Mouse (Mus musculus) limb, embryonic 11.5 days (tissue): ENCODE results near the gene Dock7. TPM values are rescaled to one million over a fixed set of nuclear protein-coding genes. Genes with fewer than 3 reads are reported as not detected.
"Not testable (repeated sequence)": the region's sequence is repeated elsewhere in the genome, so short reads cannot be mapped to it uniquely, and the experiment has no call there.

ENCODE experiments used
- ATAC-seq: fragments of 200-750 bp; cut with Nextera tagmentation; 2 replicates; pipeline ENCODE4 v1.8.0; 2017; ENCODE audit warnings: low read depth; ENCODE audit not compliant: insufficient number of reproducible peaks, low FRiP score, low TSS enrichment
- DNase-seq: peaks from one replicate; pipeline ENCODE4 v3.0.0-alpha.2; 2015; ENCODE audit warnings: low spot score
- H3K27ac ChIP-seq: fragments of 300-500 bp; sonication (generic); replicated peaks from 2 replicates; pipeline ENCODE4 v1.5.1; 2014; ENCODE audit warnings: low read depth, mild to moderate bottlenecking, low read length
- H3K27me3 ChIP-seq: fragments of 300-500 bp; sonication (generic); 2 replicates; pipeline ENCODE4 v1.6.1; 2014; ENCODE audit warnings: mild to moderate bottlenecking, low read length, mixed read lengths; ENCODE audit not compliant: control insufficient read depth, insufficient read depth
- H3K36me3 ChIP-seq: fragments of 300-500 bp; sonication (generic); 2 replicates; pipeline ENCODE4 v1.6.1; 2014; ENCODE audit warnings: mild to moderate bottlenecking, low read length, moderate library complexity, mixed read lengths; ENCODE audit not compliant: control insufficient read depth, insufficient read depth
- H3K4me1 ChIP-seq: fragments of 300-500 bp; sonication (generic); 2 replicates; pipeline ENCODE4 v1.6.1; 2014; ENCODE audit warnings: low read length, mixed read lengths; ENCODE audit not compliant: control insufficient read depth, insufficient read depth
- H3K4me2 ChIP-seq: fragments of 300-500 bp; sonication (generic); 2 replicates; pipeline ENCODE4 v1.6.1; 2014; ENCODE audit warnings: low read depth, mild to moderate bottlenecking, moderate library complexity; ENCODE audit not compliant: severe bottlenecking
- H3K4me3 ChIP-seq: fragments of 300-500 bp; sonication (generic); 2 replicates; pipeline ENCODE4 v1.5.1; 2014; ENCODE audit warnings: low read depth, low read length
- H3K9ac ChIP-seq: fragments of 300-500 bp; sonication (generic); 2 replicates; pipeline ENCODE4 v1.6.1; 2014; ENCODE audit warnings: mild to moderate bottlenecking, low read length
- H3K9me3 ChIP-seq: fragments of 300-500 bp; sonication (generic); 2 replicates; pipeline ENCODE4 v1.6.1; 2016; ENCODE audit warnings: low read length; ENCODE audit not compliant: control insufficient read depth
- WGBS: fragments of 180-500 bp; shearing (Covaris S2); extraction: QIAGEN DNeasy Blood & Tissue Kit; methylation state at CpG from one replicate; pipeline ENCODE4 v1.1.7; 2014; 5-methylcytosine and 5-hydroxymethylcytosine counted together
- polyA plus RNA-seq: library from polyadenylated mRNA; unstranded; fragments of >200 nt; fragmentation: Nextera tagmentation; extraction: Ambion mirVana; gene quantifications from 2 replicates; pipeline ENCODE4 v1.2.1, GENCODE M21; 2014

Dock7 gene
- polyA plus RNA-seq, 1 experiment from 2014 or later: 96.2 TPM

DNA sequence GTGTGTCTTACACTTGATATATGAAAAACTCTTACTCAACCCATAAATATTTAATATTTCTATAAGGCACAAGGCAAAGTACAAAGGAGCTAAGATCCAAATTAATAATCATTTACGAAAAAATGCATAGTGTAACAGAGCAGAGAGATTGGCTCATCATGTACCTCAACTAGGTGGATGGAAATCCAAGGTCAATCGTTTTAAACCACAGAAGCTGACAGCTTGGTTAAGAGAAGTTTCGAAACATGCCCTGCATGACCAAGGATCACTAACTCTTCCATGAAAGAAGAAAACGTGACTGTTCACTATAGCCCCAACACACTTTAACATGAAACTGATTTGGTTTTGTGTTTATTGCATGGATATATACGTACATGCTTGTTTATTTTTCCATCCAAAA is 92.3 kb downstream of the Dock7 start:
- WGBS: 88% methylated on average over 5 of the region's 5 CpGs
- no peaks in the 10 kb centered on the region for H3K27me3 ChIP-seq
- H3K27ac ChIP-seq: no peak overlapping the region
- no peaks in the 10 kb centered on the region for H3K4me1 ChIP-seq
- H3K9ac ChIP-seq: no peak overlapping the region
- H3K4me2 ChIP-seq: no peak overlapping the region
- no peak for ATAC-seq
- DNase-seq: no peak
- no peaks in the 10 kb centered on the region for H3K9me3 ChIP-seq
- no peak overlapping the region for H3K4me3 ChIP-seq
- no peaks in the 10 kb centered on the region for H3K36me3 ChIP-seq

DNA sequence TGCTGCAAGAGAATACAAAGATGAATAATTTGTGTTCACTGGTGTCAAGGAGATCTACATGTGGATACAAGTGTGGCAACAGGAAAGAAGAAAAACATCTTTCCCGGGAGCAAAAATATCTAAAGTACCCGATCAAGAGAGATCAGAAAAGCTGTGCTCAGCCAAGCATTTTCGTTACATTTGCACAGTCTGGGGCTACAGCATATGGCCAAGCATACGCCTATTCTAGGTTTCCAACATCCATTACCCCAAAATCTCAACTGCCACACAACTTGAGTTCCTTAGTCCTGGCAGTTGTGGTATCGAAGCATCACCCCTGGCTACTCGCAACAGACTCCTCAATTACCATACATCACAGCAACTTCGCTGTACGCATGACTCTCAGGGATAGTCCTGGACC is 98.5 kb downstream of the Dock7 start:
- ATAC-seq (no peak), DNase-seq (no peak)
- H3K4me3 ChIP-seq: no peak overlapping the region
- no peaks in the 10 kb centered on the region for H3K4me1 ChIP-seq
- no peak overlapping the region for H3K9ac ChIP-seq
- H3K4me2 ChIP-seq: no peak overlapping the region
- no peaks in the 10 kb centered on the region for H3K9me3 ChIP-seq
- H3K27ac ChIP-seq: no peak overlapping the region
- WGBS: 95% methylated on average over 8 of the region's 8 CpGs
- H3K36me3 ChIP-seq: 0 out of 2 replicates have a peak, but pooled peaks cover 2% of the 10 kb centered on the region
- H3K27me3 ChIP-seq: no peaks in the 10 kb centered on the region

DNA sequence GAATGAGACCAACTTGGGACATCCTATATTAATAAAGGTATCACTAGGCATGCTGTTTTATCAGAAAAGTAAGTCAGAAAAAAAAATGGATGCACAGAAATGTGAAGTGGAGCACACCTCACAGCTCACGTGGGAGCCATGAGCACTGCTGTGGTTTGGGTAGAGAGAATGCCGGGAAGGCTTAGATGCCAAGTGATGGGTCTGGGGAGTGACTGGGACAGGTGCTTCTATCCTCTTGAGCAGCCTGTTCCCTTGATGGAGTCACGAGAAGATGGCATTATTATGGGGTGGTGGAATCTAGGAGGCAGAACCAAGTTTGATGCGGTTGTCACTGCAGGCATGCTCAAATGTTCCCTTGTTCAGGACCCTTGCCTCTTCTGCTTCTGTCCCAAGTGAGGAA is 109.7 kb downstream of the Dock7 start:
- Histone ChIP-seq H3K4me1 (no peaks in the 10 kb centered on the region), H3K27me3 (no peaks in the 10 kb centered on the region), H3K36me3 (peaks cover 7% of the 10 kb centered on the region; the same call in 1 of the 2 replicates)

DNA sequence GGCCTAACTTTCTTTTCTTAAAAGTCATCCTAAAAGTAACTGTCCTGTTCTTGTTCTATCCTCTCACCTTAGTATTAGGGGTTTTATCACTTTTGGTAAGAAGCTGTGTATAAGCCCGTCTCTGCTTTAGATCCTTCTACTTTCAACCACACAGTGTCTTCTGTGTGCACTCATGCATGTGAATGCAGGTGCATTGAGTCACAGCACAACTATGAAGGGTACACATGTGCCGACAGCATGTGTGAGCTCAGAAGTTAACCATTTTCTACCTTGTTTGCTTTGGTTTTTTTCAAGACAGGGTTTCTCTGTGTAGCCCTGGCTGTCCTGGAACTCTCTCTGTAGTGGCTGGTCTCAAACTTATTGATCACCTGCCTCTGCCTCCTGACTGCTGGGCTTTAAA is 114.4 kb downstream of the Dock7 start:
- Histone ChIP-seq H3K9me3 (no peaks in the 10 kb centered on the region), H3K4me3 (no peak overlapping the region), H3K27ac (no peak overlapping the region), H3K4me2 (no peak overlapping the region), H3K9ac (no peak overlapping the region), H3K36me3 (peaks cover 5% of the 10 kb centered on the region; the same call in 1 of the 2 replicates), H3K4me1 (no peaks in the 10 kb centered on the region), H3K27me3 (no peaks in the 10 kb centered on the region)
- ATAC-seq (no peak), DNase-seq (no peak)
- 88% methylated on average over 2 of the region's 2 CpGs for WGBS

More for the DNA sequence above, 109.7 kb downstream of the Dock7 start:
- H3K9ac ChIP-seq: no peak overlapping the region
- WGBS: 87% methylated on average over 4 of the region's 4 CpGs
- no peak overlapping the region for H3K4me2 ChIP-seq
- H3K9me3 ChIP-seq: no peaks in the 10 kb centered on the region
- no peak overlapping the region for H3K27ac ChIP-seq
- DNase-seq (no peak), ATAC-seq (no peak)
- H3K4me3 ChIP-seq: no peak overlapping the region

DNA sequence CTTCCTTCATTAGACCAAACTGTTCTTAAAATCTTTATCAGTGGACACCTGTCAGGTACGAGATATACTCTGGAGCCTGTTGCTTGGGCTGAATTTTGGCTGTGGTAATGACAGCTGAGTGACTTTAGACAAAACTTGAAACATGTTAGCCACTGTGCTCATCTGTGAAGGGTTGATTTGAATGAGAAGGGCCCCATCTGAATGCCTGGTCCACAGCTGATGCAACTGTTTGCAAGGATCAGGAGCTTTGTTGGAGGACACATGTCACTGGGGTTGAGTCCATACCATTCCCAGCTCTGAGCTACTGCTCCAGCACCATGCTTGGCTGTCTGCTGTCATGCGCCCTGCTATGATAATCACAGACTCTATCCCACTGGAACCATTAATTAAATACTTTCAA is 115.1 kb downstream of the Dock7 start:
- H3K9me3 ChIP-seq: no peaks in the 10 kb centered on the region
- H3K4me1 ChIP-seq: no peaks in the 10 kb centered on the region
- DNase-seq (no peak), ATAC-seq (no peak)
- no peaks in the 10 kb centered on the region for H3K27me3 ChIP-seq
- no peak overlapping the region for H3K4me2 ChIP-seq
- H3K36me3 ChIP-seq: 0 out of 2 replicates have a peak, but pooled peaks cover 3% of the 10 kb centered on the region
- no peak overlapping the region for H3K9ac ChIP-seq
- H3K4me3 ChIP-seq: no peak overlapping the region
- WGBS: 97% methylated on average over 2 of the region's 2 CpGs
- H3K27ac ChIP-seq: no peak overlapping the region

DNA sequence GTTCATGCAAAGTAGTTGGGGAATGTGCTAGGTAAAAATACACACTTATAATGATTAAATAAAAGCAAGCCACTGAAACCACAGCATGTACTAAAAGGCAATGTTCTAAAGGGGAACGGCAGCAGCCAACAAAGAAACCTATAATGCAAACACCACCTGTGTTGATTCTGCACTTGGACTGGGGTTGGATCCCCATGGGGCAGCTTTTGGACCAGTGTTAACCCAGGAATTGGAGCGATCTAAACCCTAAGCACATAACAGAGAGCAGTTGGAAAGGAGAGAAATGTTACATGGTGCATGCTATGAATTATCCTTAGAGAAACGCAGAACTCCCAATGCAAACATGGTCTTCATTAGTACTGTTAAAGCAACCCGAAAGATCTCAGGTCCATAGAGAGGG is 127.2 kb downstream of the Dock7 start:
- Histone ChIP-seq H3K9me3 (no peaks in the 10 kb centered on the region), H3K27me3 (no peaks in the 10 kb centered on the region), H3K36me3 (no peaks in the 10 kb centered on the region; the same call in 1 of the 2 replicates), H3K4me2 (no peak overlapping the region), H3K4me3 (no peak overlapping the region), H3K4me1 (no peaks in the 10 kb centered on the region), H3K27ac (no peak overlapping the region), H3K9ac (no peak overlapping the region)
- DNase-seq: no peak
- ATAC-seq: no peak
- 87% methylated on average over 4 of the region's 4 CpGs for WGBS

DNA sequence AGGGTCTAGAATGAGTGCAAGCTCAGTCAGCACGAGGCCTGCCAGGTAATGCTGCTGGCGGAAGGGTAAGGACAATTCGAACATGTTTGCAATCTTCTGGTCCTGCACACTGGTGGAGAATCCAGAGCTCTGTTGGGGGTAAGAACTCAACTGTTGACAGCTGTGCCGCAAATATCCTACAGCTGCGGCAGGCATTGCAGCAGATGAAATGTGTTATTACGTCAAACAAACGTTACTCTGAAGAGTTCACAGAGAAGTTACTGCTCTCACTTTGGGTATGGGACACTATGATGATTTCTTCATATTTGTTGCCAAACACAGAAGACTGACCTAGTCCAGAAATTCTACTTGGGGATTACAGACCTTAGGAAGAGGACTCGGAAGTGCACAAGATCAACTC is 136.0 kb downstream of the Dock7 start:
- Histone ChIP-seq H3K27ac (no peak overlapping the region), H3K4me1 (no peaks in the 10 kb centered on the region), H3K27me3 (no peaks in the 10 kb centered on the region), H3K9ac (no peak overlapping the region), H3K9me3 (no peaks in the 10 kb centered on the region), H3K4me3 (no peak overlapping the region), H3K4me2 (no peak overlapping the region), H3K36me3 (peaks cover 5% of the 10 kb centered on the region; the same call in 1 of the 2 replicates)
- WGBS: 90% methylated on average over 8 of the region's 8 CpGs
- ATAC-seq (no peak), DNase-seq (no peak)

DNA sequence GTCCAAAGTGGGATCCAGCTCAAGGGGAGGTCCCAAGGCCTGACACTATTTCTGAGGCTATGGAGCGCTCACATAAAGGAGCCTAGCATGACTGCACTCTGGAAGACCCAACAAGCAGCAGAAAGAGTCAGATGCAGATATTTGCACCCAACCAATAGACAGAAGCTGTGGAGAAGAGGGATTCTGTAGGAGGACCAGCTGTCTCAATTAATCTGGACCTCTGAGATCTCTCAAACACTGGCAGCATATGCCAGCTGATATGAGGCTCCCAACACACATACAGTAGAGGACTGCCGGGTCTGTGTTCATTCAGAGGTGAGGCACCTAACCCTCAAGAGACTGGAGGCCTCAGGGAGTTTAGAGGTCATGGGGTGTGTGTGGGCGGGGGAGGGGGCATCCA is 140.7 kb downstream of the Dock7 start:
- ATAC-seq, H3K4me2 ChIP-seq, H3K4me3 ChIP-seq, H3K27ac ChIP-seq, DNase-seq, H3K27me3 ChIP-seq, H3K4me1 ChIP-seq, H3K9me3 ChIP-seq, H3K36me3 ChIP-seq, H3K9ac ChIP-seq: not testable (repeated sequence)
- WGBS: 74% methylated on average over 3 of the region's 3 CpGs

DNA sequence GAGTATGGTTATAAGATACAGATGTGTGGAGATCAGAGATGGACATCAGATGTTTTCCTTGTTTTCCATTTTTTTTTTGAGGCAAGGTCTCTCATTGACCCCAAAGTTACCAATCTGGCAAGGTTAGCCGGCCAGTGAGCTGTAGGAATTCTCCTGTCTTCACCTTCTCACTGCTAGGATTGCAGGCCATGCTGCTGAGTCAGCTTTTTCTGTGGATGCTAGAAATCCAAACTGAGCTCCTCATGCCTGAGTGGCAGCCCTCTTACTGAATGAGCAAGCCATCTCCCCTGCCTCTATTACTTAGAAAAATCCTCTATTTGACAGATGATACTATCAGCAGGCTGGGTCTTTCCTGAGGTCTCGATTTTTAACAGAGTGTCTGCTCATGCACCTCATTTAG is 142.0 kb downstream of the Dock7 start:
- 90% methylated on average over 2 of the region's 2 CpGs for WGBS
- no peak overlapping the region for H3K4me3 ChIP-seq
- no peak overlapping the region for H3K27ac ChIP-seq
- H3K4me2 ChIP-seq: no peak overlapping the region
- no peak for ATAC-seq
- H3K9me3 ChIP-seq: no peaks in the 10 kb centered on the region
- H3K36me3 ChIP-seq: peaks cover 7% of the 10 kb centered on the region; the same call in 1 of the 2 replicates
- no peaks in the 10 kb centered on the region for H3K4me1 ChIP-seq
- no peak for DNase-seq
- no peak overlapping the region for H3K9ac ChIP-seq
- H3K27me3 ChIP-seq: no peaks in the 10 kb centered on the region
